Mouse (Mus musculus) heart, postnatal 0 days (tissue): ENCODE results near the gene Fam160a1. TPM values are rescaled to one million over a fixed set of nuclear protein-coding genes. Genes with fewer than 3 reads are reported as not detected.

Source experiments
- ATAC-seq: fragments of 200-750 bp; cut with Nextera tagmentation; 2 replicates; pipeline ENCODE4 v1.8.0; 2017; ENCODE audit warnings: low read depth, moderate number of reproducible peaks, moderate library complexity; ENCODE audit not compliant: insufficient read depth
- DNase-seq: peaks from one replicate; pipeline ENCODE4 v3.0.0-alpha.2; 2016; ENCODE audit warnings: low spot score
- H3K27ac ChIP-seq: fragments of 300-500 bp; sonication (generic); 2 replicates; pipeline ENCODE4 v1.5.1; 2014; ENCODE audit warnings: low read depth, mild to moderate bottlenecking
- H3K27me3 ChIP-seq: fragments of 300-500 bp; sonication (generic); 2 replicates; pipeline ENCODE4 v1.6.1; 2014; ENCODE audit warnings: low read length, mixed read lengths; ENCODE audit not compliant: control insufficient read depth, insufficient read depth
- H3K36me3 ChIP-seq: fragments of 300-500 bp; sonication (generic); replicated peaks from 2 replicates; pipeline ENCODE4 v1.6.1; 2014; ENCODE audit warnings: low read length, mixed read lengths; ENCODE audit not compliant: control insufficient read depth, insufficient read depth
- H3K4me1 ChIP-seq: fragments of 300-500 bp; sonication (generic); 2 replicates; pipeline ENCODE4 v1.6.1; 2014; ENCODE audit warnings: antibody characterized with exemption; ENCODE audit not compliant: control insufficient read depth, insufficient read depth
- H3K4me2 ChIP-seq: fragments of 300-500 bp; sonication (generic); 2 replicates; pipeline ENCODE4 v1.6.1; 2014; ENCODE audit warnings: low read depth, mild to moderate bottlenecking, low read length, moderate library complexity
- H3K4me3 ChIP-seq: fragments of 300-500 bp; sonication (generic); 2 replicates; pipeline ENCODE4 v1.5.1; 2014; ENCODE audit warnings: low read depth, low read length
- H3K9ac ChIP-seq: fragments of 300-500 bp; sonication (generic); replicated peaks from 2 replicates; pipeline ENCODE4 v1.6.1; 2014; ENCODE audit warnings: low read depth, low read length, mixed read lengths
- H3K9me3 ChIP-seq: fragments of 300-500 bp; sonication (generic); replicated peaks from 2 replicates; pipeline ENCODE4 v1.6.1; 2016; ENCODE audit warnings: low read length; ENCODE audit not compliant: control insufficient read depth
- CTCF ChIP-seq: IDR thresholded peaks from 2 replicates; pipeline ENCODE4 v1.5.1; 2016; ENCODE audit warnings: antibody characterized with exemption, control low read depth, low read depth
- EP300 ChIP-seq: IDR thresholded peaks from 2 replicates; pipeline ENCODE4 v1.6.1; 2016; ENCODE audit warnings: antibody characterized with exemption, low read depth
- WGBS: fragments of 180-500 bp; shearing (Covaris S2); extraction: QIAGEN DNeasy Blood & Tissue Kit; methylation state at CpG from one replicate; pipeline ENCODE4 v1.1.7; 2014; 5-methylcytosine and 5-hydroxymethylcytosine counted together
- polyA plus RNA-seq: library from polyadenylated mRNA; unstranded; fragments of >200 nt; fragmentation: Nextera tagmentation; extraction: Ambion mirVana; gene quantifications from 2 replicates; pipeline ENCODE4 v1.2.1, GENCODE M21; 2015
- total RNA-seq: library from RNA; depleted of rRNA; stranded (reverse); fragments of >200 nt; gene quantifications from 2 replicates; pipeline ENCODE4 v1.2.3, GENCODE M21; 2014; ENCODE audit warnings: low replicate concordance; rRNA removed

Gene Fam160a1
- total and polyA plus RNA-seq, 2 experiments from 2014 or later: 10.5 to 34.6 TPM

- Histone ChIP-seq H3K9me3 (no peaks in the 10 kb centered on the region), H3K27ac (no peak overlapping the region), H3K9ac (no peak overlapping the region), H3K4me3 (no peak overlapping the region), H3K4me2 (no peak overlapping the region), H3K36me3 (peaks cover 9% of the 10 kb centered on the region), H3K4me1 (no peaks in the 10 kb centered on the region), H3K27me3 (no peaks in the 10 kb centered on the region)
- 97% methylated on average over 1 of the region's 1 CpGs for WGBS
- TF ChIP-seq EP300: no peak
- no peak for TF ChIP-seq CTCF
- ATAC-seq (no peak), DNase-seq (no peak)
These were observed 200.7 kb downstream of the Fam160a1 start for GRCm38 (mm10) chr3:85616389-85616788.

Other genes with a start within 250 kb of the Fam160a1 start
- 27.9 and 123 TPM in 2 replicates for gene Gatb, start 243.2 kb downstream of the Fam160a1 start, total RNA-seq
- gene Gatb, start 243.2 kb downstream of the Fam160a1 start, polyA plus RNA-seq: 40.3 and 45.3 TPM in 2 replicates
- 3.9 and 5.3 TPM in 2 replicates for gene Glt28d2, start 70.2 kb upstream of the Fam160a1 start, total RNA-seq
- 3.0 and 3.6 TPM in 2 replicates for gene Glt28d2, start 70.2 kb upstream of the Fam160a1 start, polyA plus RNA-seq
- 33.4 and 72.1 TPM in 2 replicates for gene Gm37240, start 70.2 kb upstream of the Fam160a1 start, total RNA-seq
- 20.8 and 21.7 TPM in 2 replicates for gene Gm37240, start 70.2 kb upstream of the Fam160a1 start, polyA plus RNA-seq
- gene Sh3d19, start 153.8 kb upstream of the Fam160a1 start, total RNA-seq: 16.2 and 52.6 TPM in 2 replicates
- gene Sh3d19, start 153.8 kb upstream of the Fam160a1 start, polyA plus RNA-seq: 7.4 and 8.7 TPM in 2 replicates
- gene Prss48, start 185.2 kb upstream of the Fam160a1 start, total RNA-seq: not detected in 2 replicates
- not detected in 2 replicates for gene Prss48, start 185.2 kb upstream of the Fam160a1 start, polyA plus RNA-seq